Mouse (Mus musculus): ENCODE measurements around the gene Dnlz. TPM values are rescaled to one million over a fixed set of nuclear protein-coding genes. Genes with fewer than 3 reads are reported as not detected.
A peak's percentile ranks its signal among the peaks of the same experiment; 100 is the strongest.

The Dnlz gene
- polyA plus RNA-seq, 1 experiment from 2014 or later, result 25.4 TPM

DNA sequence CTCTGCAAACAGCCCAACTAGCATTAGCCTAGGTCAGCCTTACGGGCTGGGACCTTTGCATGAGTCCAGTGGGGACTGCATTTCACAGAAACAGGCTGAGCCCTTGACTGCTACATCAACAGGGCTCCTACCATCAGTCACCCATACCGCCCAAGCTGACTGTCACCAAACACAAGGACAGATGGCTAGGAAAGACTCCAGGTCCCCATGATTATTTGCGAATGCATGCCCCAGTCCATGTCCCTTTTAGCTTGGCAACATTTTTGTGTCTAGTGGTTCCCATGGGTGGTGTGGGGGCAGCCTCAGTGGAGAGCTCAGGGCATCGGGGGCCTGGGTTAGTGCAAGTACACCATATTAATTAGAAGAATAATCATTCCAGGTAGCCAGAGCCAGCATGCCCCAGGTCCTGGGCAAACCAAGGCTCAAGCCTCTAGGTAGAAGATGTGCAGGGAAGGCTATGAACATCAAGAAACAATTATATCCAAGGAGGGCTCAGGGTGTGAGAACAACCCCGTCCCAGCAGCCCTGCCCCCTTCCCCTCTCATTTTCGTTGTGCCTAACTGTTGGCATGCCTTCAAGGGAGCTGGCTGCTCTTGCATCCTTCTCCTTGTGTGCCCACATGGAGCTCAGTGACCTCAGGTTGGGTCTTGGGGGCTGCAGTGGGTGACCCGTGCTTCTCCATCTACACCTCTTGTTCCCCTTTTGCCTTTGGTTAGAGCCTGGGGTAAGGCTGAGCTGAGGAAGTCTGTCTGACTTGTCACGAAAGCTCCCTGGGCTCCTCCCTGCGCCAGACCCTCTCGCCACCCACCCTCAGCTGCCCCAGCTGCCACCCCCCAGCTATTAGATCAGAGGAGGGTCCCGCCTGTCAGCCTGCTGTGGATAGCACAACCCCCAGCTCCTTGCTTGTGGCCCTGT is 1.4 kb upstream of the Dnlz start:
- DNase-seq (ENCODE audit: low spot score) (no peak), ATAC-seq (replicated peaks; ENCODE audit: low FRiP score, low TSS enrichment, low read depth) (no peak)
- Histone ChIP-seq H3K4me2 (ENCODE audit: low read length) (peak overlapping the region; percentile 98; the same call in 1 of the 2 replicates), H3K4me3 (ENCODE audit: low read depth, low read length) (no peak overlapping the region), H3K27ac (ENCODE audit: low read depth) (no peak overlapping the region), H3K27me3 (replicated peaks; ENCODE audit: control insufficient read depth, insufficient read depth, low read length) (no peaks in the 10 kb centered on the region), H3K36me3 (ENCODE audit: control insufficient read depth, insufficient read depth, low read length) (peaks cover 21% of the 10 kb centered on the region), H3K9ac (ENCODE audit: low read length) (no peak overlapping the region), H3K4me1 (replicated peaks; ENCODE audit: control insufficient read depth, insufficient read depth, low read length) (peaks cover 14% of the 10 kb centered on the region), H3K9me3 (ENCODE audit: control insufficient read depth, low read length) (no peaks in the 10 kb centered on the region)
- 88% methylated on average over 11 of the region's 11 CpGs for WGBS

DNA sequence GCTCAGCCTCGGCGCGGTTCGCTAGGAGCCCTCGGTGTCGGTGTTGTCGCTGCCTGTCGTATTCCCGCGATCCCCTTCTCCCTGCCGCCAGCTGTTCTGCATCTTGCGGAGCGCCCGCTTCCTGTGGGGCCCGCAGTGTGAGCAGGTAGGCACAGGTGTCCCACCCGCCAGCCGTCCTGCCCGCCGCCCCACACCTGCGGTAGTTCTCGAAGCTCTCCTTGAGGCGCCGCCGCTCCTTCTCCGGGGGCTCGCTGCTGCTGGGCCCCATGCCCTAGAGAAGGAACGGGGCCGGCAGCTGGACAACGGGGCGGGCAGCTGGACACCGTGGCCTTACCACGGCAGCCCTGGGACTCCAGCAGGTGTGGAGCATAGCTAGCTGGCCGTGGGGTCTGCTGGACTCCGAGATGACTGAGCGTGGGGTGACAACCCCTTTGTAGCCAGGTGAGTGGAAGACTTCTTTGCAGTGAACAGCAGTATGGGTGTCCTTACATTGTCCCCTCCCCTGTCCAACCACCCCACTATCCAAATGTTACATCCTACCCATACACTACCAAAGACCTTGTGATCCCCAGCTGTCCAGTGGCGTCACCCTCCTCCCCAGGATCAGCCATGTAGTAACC is 491 bp upstream of the Dnlz start:
- H3K4me1 ChIP-seq (replicated peaks; ENCODE audit: control insufficient read depth, insufficient read depth, low read length), result peaks cover 18% of the 10 kb centered on the region
- ATAC-seq (replicated peaks; ENCODE audit: low FRiP score, low TSS enrichment, low read depth) (peak; percentile 21), DNase-seq (ENCODE audit: low spot score) (peak; percentile 84)
- WGBS, result 2% methylated on average over 36 of the region's 36 CpGs
- peaks cover 28% of the 10 kb centered on the region for H3K36me3 ChIP-seq (ENCODE audit: control insufficient read depth, insufficient read depth, low read length)
- H3K27me3 ChIP-seq (replicated peaks; ENCODE audit: control insufficient read depth, insufficient read depth, low read length), result no peaks in the 10 kb centered on the region
- peak overlapping the region; percentile 98 for H3K4me2 ChIP-seq (ENCODE audit: low read length)
- peak overlapping the region; percentile 72 for H3K9ac ChIP-seq (ENCODE audit: low read length)
- peak overlapping the region; percentile 54; the same call in 1 of the 2 replicates for H3K27ac ChIP-seq (ENCODE audit: low read depth)
- no peaks in the 10 kb centered on the region for H3K9me3 ChIP-seq (ENCODE audit: control insufficient read depth, low read length)
- H3K4me3 ChIP-seq (ENCODE audit: low read depth, low read length), result peak overlapping the region; percentile 89

DNA sequence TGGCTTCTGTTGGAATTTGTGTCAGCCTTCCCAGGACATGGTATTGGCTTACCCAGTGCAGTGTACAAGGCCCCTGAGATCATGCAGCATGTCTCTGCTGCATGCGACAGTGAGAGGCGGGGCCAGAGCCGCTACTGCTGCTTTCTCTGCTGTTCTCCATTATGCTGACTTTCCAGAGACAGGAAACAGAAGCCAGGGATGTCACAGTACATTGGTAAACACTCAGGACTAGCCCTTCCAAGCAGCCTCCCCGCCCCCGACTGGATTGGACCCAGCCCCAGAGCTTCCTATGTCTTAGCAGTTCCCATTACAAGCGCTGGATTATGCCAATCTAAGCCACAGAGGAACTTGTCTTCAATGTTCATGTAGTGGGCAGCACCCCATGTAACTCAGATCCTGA is 3.7 kb downstream of the Dnlz start:
- H3K27me3 ChIP-seq (replicated peaks; ENCODE audit: control insufficient read depth, insufficient read depth, low read length), result no peaks in the 10 kb centered on the region
- no peak overlapping the region for H3K4me2 ChIP-seq (ENCODE audit: low read length)
- 27% methylated on average over 6 of the region's 6 CpGs for WGBS
- no peaks in the 10 kb centered on the region for H3K9me3 ChIP-seq (ENCODE audit: control insufficient read depth, low read length)
- no peak overlapping the region for H3K4me3 ChIP-seq (ENCODE audit: low read depth, low read length)
- DNase-seq (ENCODE audit: low spot score), result no peak
- H3K36me3 ChIP-seq (ENCODE audit: control insufficient read depth, insufficient read depth, low read length), result peaks cover 60% of the 10 kb centered on the region
- H3K4me1 ChIP-seq (replicated peaks; ENCODE audit: control insufficient read depth, insufficient read depth, low read length), result peaks cover 18% of the 10 kb centered on the region
- ATAC-seq (replicated peaks; ENCODE audit: low FRiP score, low TSS enrichment, low read depth), result no peak
- peak overlapping the region; percentile 35; the same call in 1 of the 2 replicates for H3K27ac ChIP-seq (ENCODE audit: low read depth)
- no peak overlapping the region for H3K9ac ChIP-seq (ENCODE audit: low read length)

DNA sequence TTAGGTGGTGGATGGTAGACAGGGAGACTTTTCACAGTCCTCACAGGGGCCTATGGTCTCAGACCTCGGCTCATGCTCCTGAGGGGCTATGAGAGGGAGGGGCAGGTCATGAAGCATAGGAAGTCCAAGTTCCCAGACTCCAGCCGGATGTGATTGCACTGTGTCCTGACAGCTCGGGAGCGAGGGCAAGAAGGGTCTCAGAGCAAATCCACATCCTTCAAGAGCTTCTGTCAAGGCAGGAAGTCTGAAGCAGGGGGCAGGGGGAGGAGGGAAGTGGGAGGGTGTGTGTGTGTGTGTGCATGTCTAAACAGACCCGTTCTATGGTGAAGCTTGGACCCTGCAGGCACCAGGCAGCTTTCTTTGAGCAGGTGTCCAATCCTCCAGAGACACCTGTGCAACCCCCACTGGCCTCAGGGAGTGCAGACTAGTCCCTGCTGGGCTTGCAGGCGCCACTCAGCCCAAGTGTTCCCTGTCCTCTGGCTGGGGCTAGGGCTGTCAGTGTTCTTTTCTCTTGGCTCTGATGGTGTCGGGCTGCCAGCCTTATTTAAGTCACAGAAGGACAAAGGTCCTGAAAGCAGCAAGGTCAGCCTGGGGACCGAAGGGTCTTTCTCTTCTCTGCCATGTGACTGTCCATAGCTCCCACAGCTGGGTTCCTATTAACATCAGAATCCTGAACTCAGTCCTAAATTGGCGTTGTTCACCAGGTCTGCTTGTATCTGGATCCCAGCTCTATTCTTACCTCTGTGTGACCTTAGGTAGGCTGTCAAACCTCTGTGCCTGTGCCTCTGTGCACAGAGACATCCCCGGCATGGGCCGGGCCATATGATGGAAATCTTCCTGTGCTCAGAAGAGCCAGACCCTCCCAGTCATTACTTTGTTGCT is 9.1 kb downstream of the Dnlz start:
- ATAC-seq (replicated peaks; ENCODE audit: low FRiP score, low TSS enrichment, low read depth), result no peak
- Histone ChIP-seq H3K9ac (ENCODE audit: low read length) (0 out of 2 replicates have a peak overlapping the region, but pooled peaks have one; percentile 3), H3K36me3 (ENCODE audit: control insufficient read depth, insufficient read depth, low read length) (peaks cover 76% of the 10 kb centered on the region), H3K27ac (ENCODE audit: low read depth) (peak overlapping the region; percentile 70), H3K4me2 (ENCODE audit: low read length) (0 out of 2 replicates have a peak overlapping the region, but pooled peaks have one; percentile 4), H3K27me3 (replicated peaks; ENCODE audit: control insufficient read depth, insufficient read depth, low read length) (no peaks in the 10 kb centered on the region), H3K9me3 (ENCODE audit: control insufficient read depth, low read length) (no peaks in the 10 kb centered on the region), H3K4me1 (replicated peaks; ENCODE audit: control insufficient read depth, insufficient read depth, low read length) (peaks cover 18% of the 10 kb centered on the region), H3K4me3 (ENCODE audit: low read depth, low read length) (no peak overlapping the region)
- 48% methylated on average over 11 of the region's 11 CpGs for WGBS
- DNase-seq (ENCODE audit: low spot score), result no peak

DNA sequence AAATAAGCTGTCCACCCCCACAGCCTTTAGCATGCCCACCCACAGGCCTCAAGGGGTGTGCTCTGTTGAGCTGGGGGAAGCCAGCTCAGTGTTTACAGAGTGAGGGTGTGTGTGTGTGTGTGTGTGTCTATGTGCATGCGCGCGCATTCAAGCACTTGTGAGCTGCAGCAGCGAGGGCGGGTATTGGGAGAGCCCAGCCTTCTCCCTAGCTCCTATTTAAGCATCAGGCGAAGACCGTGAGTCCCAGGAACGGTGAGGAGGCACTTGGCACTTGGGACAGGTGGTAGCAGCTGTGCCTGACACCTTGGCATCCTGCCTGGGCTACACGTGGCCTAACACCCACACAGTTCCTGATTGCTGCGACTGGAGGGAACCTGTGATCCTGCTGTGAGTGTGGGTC is 9.9 kb downstream of the Dnlz start:
- Histone ChIP-seq H3K36me3 (ENCODE audit: control insufficient read depth, insufficient read depth, low read length) (peaks cover 70% of the 10 kb centered on the region), H3K27ac (ENCODE audit: low read depth) (peak overlapping the region; percentile 70), H3K4me3 (ENCODE audit: low read depth, low read length) (no peak overlapping the region), H3K4me1 (replicated peaks; ENCODE audit: control insufficient read depth, insufficient read depth, low read length) (peaks cover 18% of the 10 kb centered on the region), H3K27me3 (replicated peaks; ENCODE audit: control insufficient read depth, insufficient read depth, low read length) (no peaks in the 10 kb centered on the region), H3K9ac (ENCODE audit: low read length) (0 out of 2 replicates have a peak overlapping the region, but pooled peaks have one; percentile 3), H3K9me3 (ENCODE audit: control insufficient read depth, low read length) (no peaks in the 10 kb centered on the region), H3K4me2 (ENCODE audit: low read length) (no peak overlapping the region; the same call in 1 of the 2 replicates)
- WGBS, result 43% methylated on average over 10 of the region's 10 CpGs
- ATAC-seq (replicated peaks; ENCODE audit: low FRiP score, low TSS enrichment, low read depth) (peak; percentile 32; the same call in 1 of the 2 replicates), DNase-seq (ENCODE audit: low spot score) (no peak)

DNA sequence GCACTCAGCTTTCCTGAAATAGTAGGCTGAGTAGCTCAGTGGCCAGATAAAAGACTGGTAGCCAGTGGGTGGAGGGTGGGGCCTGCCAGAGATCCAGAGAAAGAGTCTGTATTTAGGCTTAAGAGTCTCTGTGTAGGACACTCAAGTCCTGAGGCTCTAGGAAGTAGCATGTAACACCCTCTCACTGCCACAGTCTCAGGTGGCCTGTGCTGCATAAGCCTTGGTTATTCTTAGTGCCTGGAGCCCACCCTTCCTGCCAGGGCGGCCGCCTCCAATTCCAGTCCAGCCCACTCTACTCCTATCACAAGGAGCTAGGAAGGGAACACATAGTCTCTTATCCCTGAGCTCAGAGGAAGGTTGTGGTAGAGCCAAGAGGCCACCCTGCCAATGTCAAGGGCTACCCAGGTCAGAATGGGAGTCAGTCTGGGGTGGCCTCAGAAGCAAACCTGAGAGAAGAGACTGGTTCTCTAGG is 10.4 kb downstream of the Dnlz start:
- H3K27me3 ChIP-seq (replicated peaks; ENCODE audit: control insufficient read depth, insufficient read depth, low read length), result no peaks in the 10 kb centered on the region
- H3K27ac ChIP-seq (ENCODE audit: low read depth), result peak overlapping the region; percentile 70
- H3K9ac ChIP-seq (ENCODE audit: low read length), result no peak overlapping the region
- H3K4me1 ChIP-seq (replicated peaks; ENCODE audit: control insufficient read depth, insufficient read depth, low read length), result peaks cover 18% of the 10 kb centered on the region
- ATAC-seq (replicated peaks; ENCODE audit: low FRiP score, low TSS enrichment, low read depth) (0 out of 2 replicates have a peak, but pooled peaks have one; percentile 11), DNase-seq (ENCODE audit: low spot score) (no peak)
- no peak overlapping the region for H3K4me3 ChIP-seq (ENCODE audit: low read depth, low read length)
- H3K9me3 ChIP-seq (ENCODE audit: control insufficient read depth, low read length), result no peaks in the 10 kb centered on the region
- 81% methylated on average over 2 of the region's 2 CpGs for WGBS
- peaks cover 65% of the 10 kb centered on the region for H3K36me3 ChIP-seq (ENCODE audit: control insufficient read depth, insufficient read depth, low read length)
- no peak overlapping the region for H3K4me2 ChIP-seq (ENCODE audit: low read length)

DNA sequence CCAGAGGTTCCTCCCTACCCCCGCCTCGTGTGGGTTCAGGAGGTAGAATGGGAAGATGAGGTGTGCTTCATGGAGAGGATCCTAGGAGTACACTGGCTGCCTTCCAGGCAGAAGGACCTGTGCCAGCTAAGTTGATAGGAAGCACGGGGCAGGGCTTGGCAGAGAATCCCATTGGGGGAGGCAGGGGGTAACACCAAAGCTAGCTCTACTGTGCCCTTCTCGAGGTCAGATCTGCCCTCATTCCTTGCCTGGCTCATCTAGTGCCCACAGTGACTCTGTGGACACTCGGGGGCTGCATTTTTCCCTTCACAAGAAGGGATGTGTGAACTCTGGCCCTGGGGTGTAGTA is 12.7 kb downstream of the Dnlz start:
- ATAC-seq (replicated peaks; ENCODE audit: low FRiP score, low TSS enrichment, low read depth), result no peak
- 90% methylated on average over 5 of the region's 5 CpGs for WGBS
- Histone ChIP-seq H3K9me3 (ENCODE audit: control insufficient read depth, low read length) (no peaks in the 10 kb centered on the region), H3K9ac (ENCODE audit: low read length) (no peak overlapping the region), H3K27ac (ENCODE audit: low read depth) (no peak overlapping the region), H3K36me3 (ENCODE audit: control insufficient read depth, insufficient read depth, low read length) (peaks cover 42% of the 10 kb centered on the region), H3K4me1 (replicated peaks; ENCODE audit: control insufficient read depth, insufficient read depth, low read length) (peaks cover 18% of the 10 kb centered on the region), H3K4me2 (ENCODE audit: low read length) (no peak overlapping the region), H3K4me3 (ENCODE audit: low read depth, low read length) (no peak overlapping the region), H3K27me3 (replicated peaks; ENCODE audit: control insufficient read depth, insufficient read depth, low read length) (no peaks in the 10 kb centered on the region)
- DNase-seq (ENCODE audit: low spot score), result no peak
